Mouse (Mus musculus): ENCODE results near the gene Spdya.

The Spdya gene

GRCm38 (mm10) chr17:71636786-71637185 is 84.9 kb downstream of the Spdya start:
- DNase-seq, result no peak

- no peak for DNase-seq
Observed at GRCm38 (mm10) chr17:71637750-71638265, 85.9 kb downstream of the Spdya start.

DNA sequence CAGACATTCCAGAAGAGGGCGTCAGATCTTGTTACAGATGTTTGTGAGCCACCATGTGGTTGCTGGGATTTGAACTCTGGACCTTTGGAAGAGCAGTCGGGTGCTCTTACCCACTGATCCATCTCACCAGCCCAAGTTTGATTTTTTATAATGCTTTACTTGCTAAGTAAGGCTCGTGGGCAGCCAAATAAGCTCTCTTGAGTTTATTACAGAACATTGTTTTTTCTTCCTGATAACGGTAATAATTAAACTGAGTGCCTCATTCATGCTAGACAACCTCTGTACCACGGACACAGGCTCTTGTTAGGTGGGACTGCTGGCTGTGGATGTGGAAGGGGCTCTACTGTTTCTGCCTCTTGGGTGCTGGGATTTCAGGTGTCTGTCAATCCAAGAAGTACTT is 87.2 kb downstream of the Spdya start:
- DNase-seq, result peak; percentile 67
